Mouse (Mus musculus) liver, embryonic 14.5 days (tissue): ENCODE measurements at regions not wholly inside any gene's neighbourhood (a gene's known extent, or its start where the extent isn't known, plus 50 kb on each side); places are given as distances from the start of the nearest gene placed in this dataset.

ENCODE experiments used
- CTCF ChIP-seq: IDR thresholded peaks from 2 replicates; pipeline ENCODE4 v1.5.1; 2016; ENCODE audit warnings: antibody characterized with exemption, low read depth, control low read depth
- EP300 ChIP-seq: IDR thresholded peaks from 2 replicates; pipeline ENCODE4 v1.6.1; 2016; ENCODE audit warnings: antibody characterized with exemption, low read depth

DNA sequence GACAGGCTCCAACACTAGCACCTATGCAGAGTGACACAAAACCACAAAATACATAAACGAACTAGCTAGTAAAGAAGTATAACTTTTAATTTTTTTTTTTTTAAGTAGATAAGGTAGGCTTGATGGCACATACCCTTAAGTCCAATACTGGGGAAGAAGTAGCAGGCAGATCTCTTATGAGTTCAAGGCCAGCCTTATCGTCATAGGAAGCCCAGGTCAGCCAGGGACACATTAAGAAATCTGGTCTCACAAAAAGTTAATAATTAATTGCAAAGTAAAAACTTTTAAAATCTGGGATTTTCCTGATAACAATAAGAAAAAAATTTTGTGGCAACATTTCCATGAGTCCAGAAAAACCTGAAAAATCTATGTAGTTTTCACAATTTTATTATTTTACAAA is 92.9 kb downstream of the Sox4 start:
- TF ChIP-seq EP300 = no peak
- TF ChIP-seq CTCF = no peak
